Mouse (Mus musculus) 416B (cell line): ENCODE measurements around the gene Efemp1.

Source experiments
- DNase-seq: peaks from one replicate; pipeline ENCODE4 v3.0.0; 2011; ENCODE audit warnings: low read depth

Gene Efemp1

GRCm38 (mm10) chr11:28939651-28940050 lies 86.6 kb downstream of the Efemp1 start:
- DNase-seq: no peak

- no peak for DNase-seq
Measured at GRCm38 (mm10) chr11:28951586-28952210, 98.7 kb downstream of the Efemp1 start.

- no peak for DNase-seq
Measured at GRCm38 (mm10) chr11:28954673-28955304, 101.8 kb downstream of the Efemp1 start.

DNA sequence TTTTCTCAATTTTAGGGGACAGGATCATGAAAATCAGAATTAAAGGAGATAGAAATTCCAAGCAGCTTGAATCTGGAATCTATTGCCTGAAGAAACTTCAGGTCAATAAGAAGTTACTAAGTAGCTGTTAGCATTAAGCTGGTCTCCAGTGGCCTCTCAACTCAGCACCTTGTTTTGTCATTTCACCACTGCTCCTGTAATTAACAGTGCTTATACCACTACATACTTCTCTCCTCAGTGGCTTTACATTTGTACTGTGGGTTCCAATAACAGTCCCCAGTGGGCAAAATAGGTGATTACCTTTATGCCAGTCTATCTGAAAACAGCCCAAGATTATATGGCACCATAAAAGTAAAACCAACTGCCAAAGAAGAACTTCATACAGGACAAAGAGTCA lies 102.3 kb downstream of the Efemp1 start:
- no peak for DNase-seq

- no peak for DNase-seq
Measured at GRCm38 (mm10) chr11:28961381-28961780, 108.4 kb downstream of the Efemp1 start.
